Mouse (Mus musculus): ENCODE data around the gene Clec10a. TPM values are rescaled to one million over a fixed set of nuclear protein-coding genes. Genes with fewer than 3 reads are reported as not detected.

The Clec10a gene
- polyA plus RNA-seq, 1 experiment from 2014 or later: 0.61 TPM

GRCm38 (mm10) chr11:70220323-70220722, 64.3 kb downstream of the Clec10a start:
- WGBS: under 1% methylated on average over 24 of the region's 24 CpGs
- Histone ChIP-seq H3K9me3 (no peaks in the 10 kb centered on the region), H3K4me3 (peak overlapping the region; percentile 56), H3K4me1 (peaks cover 36% of the 10 kb centered on the region), H3K36me3 (no peaks in the 10 kb centered on the region), H3K9ac (peak overlapping the region; percentile 79), H3K4me2 (replicated peaks) (peak overlapping the region; percentile 85), H3K27ac (peak overlapping the region; percentile 52), H3K27me3 (peaks cover 49% of the 10 kb centered on the region)
- no peak for ATAC-seq (ENCODE audit: low FRiP score, low read depth)

Other genes with a start within 250 kb of the Clec10a start
- 90.0 and 90.1 TPM in 2 replicates for gene Gps2, start 242.3 kb upstream of the Clec10a start, polyA plus RNA-seq (2015; fragmentation: Nextera tagmentation; extraction: Ambion mirVana)
- gene Eif5a, start 234.2 kb upstream of the Clec10a start, polyA plus RNA-seq (2015; fragmentation: Nextera tagmentation; extraction: Ambion mirVana): 1,543 and 1,562 TPM in 2 replicates
- 9.3 and 9.7 TPM in 2 replicates for gene Ybx2, start 220.4 kb upstream of the Clec10a start, polyA plus RNA-seq (2015; fragmentation: Nextera tagmentation; extraction: Ambion mirVana)
- 29.2 and 29.6 TPM in 2 replicates for gene Slc2a4, start 208.0 kb upstream of the Clec10a start, polyA plus RNA-seq (2015; fragmentation: Nextera tagmentation; extraction: Ambion mirVana)
- 13.4 and 14.4 TPM in 2 replicates for gene Cldn7, start 191.4 kb upstream of the Clec10a start, polyA plus RNA-seq (2015; fragmentation: Nextera tagmentation; extraction: Ambion mirVana)
- gene Ctdnep1, start 175.0 kb upstream of the Clec10a start, polyA plus RNA-seq (2015; fragmentation: Nextera tagmentation; extraction: Ambion mirVana): 30.8 and 31.2 TPM in 2 replicates
- gene Elp5, start 173.7 kb upstream of the Clec10a start, polyA plus RNA-seq (2015; fragmentation: Nextera tagmentation; extraction: Ambion mirVana): 126 and 134 TPM in 2 replicates
- gene Gabarap, start 165.1 kb upstream of the Clec10a start, polyA plus RNA-seq (2015; fragmentation: Nextera tagmentation; extraction: Ambion mirVana): 499 and 506 TPM in 2 replicates
- 95.9 and 101 TPM in 2 replicates for gene Phf23, start 160.4 kb upstream of the Clec10a start, polyA plus RNA-seq (2015; fragmentation: Nextera tagmentation; extraction: Ambion mirVana)
- 54.3 and 59.8 TPM in 2 replicates for gene Dvl2, start 155.6 kb upstream of the Clec10a start, polyA plus RNA-seq (2015; fragmentation: Nextera tagmentation; extraction: Ambion mirVana)
- 76.0 and 81.1 TPM in 2 replicates for gene Acadvl, start 140.8 kb upstream of the Clec10a start, polyA plus RNA-seq (2015; fragmentation: Nextera tagmentation; extraction: Ambion mirVana)
- 14.2 and 14.8 TPM in 2 replicates for gene Dlg4, start 139.3 kb upstream of the Clec10a start, polyA plus RNA-seq (2015; fragmentation: Nextera tagmentation; extraction: Ambion mirVana)
- gene Asgr1, start 102.1 kb upstream of the Clec10a start, polyA plus RNA-seq (2015; fragmentation: Nextera tagmentation; extraction: Ambion mirVana): 1.4 and 2.4 TPM in 2 replicates
- gene Asgr2, start 63.6 kb upstream of the Clec10a start, polyA plus RNA-seq (2015; fragmentation: Nextera tagmentation; extraction: Ambion mirVana): not detected in 2 replicates
- 0.25 and 0.75 TPM in 2 replicates for gene Mgl2, start 25.9 kb upstream of the Clec10a start, polyA plus RNA-seq (2015; fragmentation: Nextera tagmentation; extraction: Ambion mirVana)
- 1.5 and 1.7 TPM in 2 replicates for gene Slc16a11, start 56.6 kb downstream of the Clec10a start, polyA plus RNA-seq (2015; fragmentation: Nextera tagmentation; extraction: Ambion mirVana)
- 10.9 and 11.5 TPM in 2 replicates for gene Slc16a13, start 64.9 kb downstream of the Clec10a start, polyA plus RNA-seq (2015; fragmentation: Nextera tagmentation; extraction: Ambion mirVana)
- gene Bcl6b, start 73.6 kb downstream of the Clec10a start, polyA plus RNA-seq (2015; fragmentation: Nextera tagmentation; extraction: Ambion mirVana): 10.0 and 10.3 TPM in 2 replicates
- 203 and 209 TPM in 2 replicates for gene 0610010K14Rik, start 81.7 kb downstream of the Clec10a start, polyA plus RNA-seq (2015; fragmentation: Nextera tagmentation; extraction: Ambion mirVana)
- gene Gm21988, start 83.6 kb downstream of the Clec10a start, polyA plus RNA-seq (2015; fragmentation: Nextera tagmentation; extraction: Ambion mirVana): 11.6 and 12.1 TPM in 2 replicates
- 152 and 162 TPM in 2 replicates for gene Rnasek, start 83.6 kb downstream of the Clec10a start, polyA plus RNA-seq (2015; fragmentation: Nextera tagmentation; extraction: Ambion mirVana)
- gene Alox12, start 99.2 kb downstream of the Clec10a start, polyA plus RNA-seq (2015; fragmentation: Nextera tagmentation; extraction: Ambion mirVana): 4.1 TPM in 2 replicates
- not detected in 2 replicates for gene Alox12e, start 166.4 kb downstream of the Clec10a start, polyA plus RNA-seq (2015; fragmentation: Nextera tagmentation; extraction: Ambion mirVana)
- gene Alox15, start 195.8 kb downstream of the Clec10a start, polyA plus RNA-seq (2015; fragmentation: Nextera tagmentation; extraction: Ambion mirVana): 0.05 TPM in 1 of 2 replicates, not detected in the other